ENCODE assay signal across 8 mouse cellular contexts in genomic region chr2:127008469-127008998, GRCm38 (mm10). TPM values are rescaled to one million over a fixed set of nuclear protein-coding genes. Genes with fewer than 3 reads are reported as not detected.
A peak's percentile ranks its signal among the peaks of the same experiment; 100 is the strongest.
DNase-seq lines count a peak whose midpoint lies in the region; ATAC-seq and TF ChIP-seq lines count a peak whose summit lies in the region.

Gene Ap4e1 (plus strand): TSS chr2:127008717.

- peaks cover 19% of the 10 kb centered on the region for H3K36me3 ChIP-seq in E14TG2a.4 (ENCODE audit: insufficient read depth, low read length)
- H3K36me3 ChIP-seq in forebrain, embryonic 12.5 days (replicated peaks): peaks cover 15% of the 10 kb centered on the region
- H3K36me3 ChIP-seq in liver, postnatal 0 days (replicated peaks; ENCODE audit: insufficient read depth, low read length): peaks cover 11% of the 10 kb centered on the region
- peaks cover 4% of the 10 kb centered on the region; the same call in 1 of the 2 replicates for H3K36me3 ChIP-seq in neural tube, embryonic 14.5 days (ENCODE audit: control insufficient read depth, insufficient read depth, low read length)

- H3K4me1 ChIP-seq in E14TG2a.4 (replicated peaks; ENCODE audit: low read depth, low read length): peaks cover 23% of the 10 kb centered on the region
- peaks cover 14% of the 10 kb centered on the region for H3K4me1 ChIP-seq in forebrain, embryonic 12.5 days
- peaks cover 10% of the 10 kb centered on the region for H3K4me1 ChIP-seq in liver, postnatal 0 days (ENCODE audit: insufficient read depth)
- peaks cover 9% of the 10 kb centered on the region for H3K4me1 ChIP-seq in neural tube, embryonic 14.5 days (ENCODE audit: control insufficient read depth, insufficient read depth, low read length)

- peak; percentile 80; the same call in 1 of the 2 replicates for TF ChIP-seq EP300 in liver, postnatal 0 days (IDR thresholded peaks at IDR 0.05; ENCODE audit: low read depth)

- under 1% methylated on average over 40 of the region's 40 CpGs for WGBS in forebrain, embryonic 12.5 days
- WGBS in large intestine, adult 2 months: under 1% methylated on average over 39 of the region's 40 CpGs
- under 1% methylated on average over 40 of the region's 40 CpGs for WGBS in liver, postnatal 0 days (ENCODE audit: insufficient replicate concordance)
- under 1% methylated on average over 34 of the region's 40 CpGs for WGBS in neural tube, embryonic 14.5 days

- H3K9ac ChIP-seq in forebrain, embryonic 12.5 days: peak within 1 kb of the TSS; percentile 88
- peak within 1 kb of the TSS; percentile 83 for H3K9ac ChIP-seq in liver, postnatal 0 days (replicated peaks)
- H3K9ac ChIP-seq in neural tube, embryonic 14.5 days (replicated peaks; ENCODE audit: low read depth, low read length): peak within 1 kb of the TSS; percentile 83

- ATAC-seq in forebrain, embryonic 12.5 days (ENCODE audit: low FRiP score): peak; percentile 93
- peak; percentile 93 for ATAC-seq in liver, postnatal 0 days
- peak; percentile 92 for ATAC-seq in neural tube, embryonic 14.5 days (ENCODE audit: low read depth)

- no peaks in the 10 kb centered on the region for H3K9me3 ChIP-seq in E14TG2a.4 (ENCODE audit: low read length)
- no peaks in the 10 kb centered on the region for H3K9me3 ChIP-seq in forebrain, embryonic 12.5 days
- no peaks in the 10 kb centered on the region for H3K9me3 ChIP-seq in liver, postnatal 0 days (ENCODE audit: low read length)
- H3K9me3 ChIP-seq in neural tube, embryonic 14.5 days (ENCODE audit: control insufficient read depth, low read length): no peaks in the 10 kb centered on the region

- intact Hi-C loops in heart, postnatal 10 days (cut with DNase I): loop anchor here (5.0 kb wide), 1 partner anchor 416 kb away; no protein-coding TSS in a partner anchor

- peak within 1 kb of the TSS; percentile 60; the same call in 1 of the 2 replicates for H3K27ac ChIP-seq in forebrain, embryonic 12.5 days
- H3K27ac ChIP-seq in liver, postnatal 0 days (ENCODE audit: low read depth): peak within 1 kb of the TSS; percentile 78
- H3K27ac ChIP-seq in neural tube, embryonic 14.5 days (ENCODE audit: low read depth, low read length): no peak within 1 kb of the TSS

- H3K4me3 ChIP-seq in E14TG2a.4 (replicated peaks; ENCODE audit: low read length): peak within 1 kb of the TSS; percentile 94
- H3K4me3 ChIP-seq in forebrain, embryonic 12.5 days (replicated peaks): peak within 1 kb of the TSS; percentile 84
- H3K4me3 ChIP-seq in liver, postnatal 0 days (ENCODE audit: low read depth, low read length): peak within 1 kb of the TSS; percentile 94
- peak within 1 kb of the TSS; percentile 78 for H3K4me3 ChIP-seq in neural tube, embryonic 14.5 days (ENCODE audit: low read depth, low read length)

- peaks cover 15% of the 10 kb centered on the region for H3K27me3 ChIP-seq in E14TG2a.4 (ENCODE audit: insufficient read depth, low read length)
- H3K27me3 ChIP-seq in forebrain, embryonic 12.5 days: no peaks in the 10 kb centered on the region
- no peaks in the 10 kb centered on the region for H3K27me3 ChIP-seq in liver, postnatal 0 days (ENCODE audit: insufficient read depth, low read length)
- H3K27me3 ChIP-seq in neural tube, embryonic 14.5 days (ENCODE audit: control insufficient read depth, insufficient read depth, low read length): no peaks in the 10 kb centered on the region

- peak within 1 kb of the TSS; percentile 77 for H3K4me2 ChIP-seq in forebrain, embryonic 12.5 days
- H3K4me2 ChIP-seq in liver, postnatal 0 days (ENCODE audit: low read depth, low read length): peak within 1 kb of the TSS; percentile 80
- peak within 1 kb of the TSS; percentile 61 for H3K4me2 ChIP-seq in neural tube, embryonic 14.5 days (ENCODE audit: low read depth, low read length)

- DNase-seq in c-Kit-positive CD71-positive TER-119-positive erythroid progenitor cells, embryonic 14.5 days (ENCODE audit: low spot score): peak; percentile 96
- DNase-seq in heart, postnatal 10 days: peak; percentile 96 to 99
- peak; percentile 81 for DNase-seq in large intestine, adult 2 months (ENCODE audit: low read depth, low spot score)
- DNase-seq in liver, postnatal 0 days: peak; percentile 96
- peak; percentile 100 for DNase-seq in testis, postnatal 10 days (ENCODE audit: low spot score)

- peak; percentile 98 for TF ChIP-seq CTCF in E14TG2a.4 (conservative IDR thresholded peaks at IDR 0.05; ENCODE audit: low read length)
- TF ChIP-seq CTCF in liver, postnatal 0 days (IDR thresholded peaks at IDR 0.05; ENCODE audit: low read depth): peak; percentile 98

RNA-seq across cellular contexts. Expression of gene Ap4e1, which starts in this region (rescaled TPM):
- polyA plus RNA-seq in forebrain, embryonic 12.5 days (2016; fragmentation: Nextera tagmentation; extraction: Ambion mirVana): 12.1 and 15.0 TPM in 2 replicates
- 1 to 10 TPM; 7.4 to 9.6 TPM for total RNA-seq in heart, postnatal 10 days (2021)
- 1.3 and 2.3 TPM in 2 replicates for polyA plus RNA-seq in large intestine, adult 2 months (2012; rRNA removed)
- polyA plus RNA-seq in liver, postnatal 0 days (2015; fragmentation: Nextera tagmentation; extraction: Ambion mirVana): 1.5 and 1.9 TPM in 2 replicates
- 11.5 and 13.5 TPM in 2 replicates for polyA plus RNA-seq in neural tube, embryonic 14.5 days (2014; fragmentation: Nextera tagmentation; extraction: Ambion mirVana)
